Mouse (Mus musculus): ENCODE results near the gene Vps54. TPM values are rescaled to one million over a fixed set of nuclear protein-coding genes. Genes with fewer than 3 reads are reported as not detected.
"Not testable (repeated sequence)": the region's sequence is repeated elsewhere in the genome, so short reads cannot be mapped to it uniquely, and the experiment has no call there.

The Vps54 gene
- polyA plus RNA-seq (2016; fragmentation: Nextera tagmentation; extraction: Ambion mirVana) = 19.2 and 20.7 TPM in 2 replicates

DNA sequence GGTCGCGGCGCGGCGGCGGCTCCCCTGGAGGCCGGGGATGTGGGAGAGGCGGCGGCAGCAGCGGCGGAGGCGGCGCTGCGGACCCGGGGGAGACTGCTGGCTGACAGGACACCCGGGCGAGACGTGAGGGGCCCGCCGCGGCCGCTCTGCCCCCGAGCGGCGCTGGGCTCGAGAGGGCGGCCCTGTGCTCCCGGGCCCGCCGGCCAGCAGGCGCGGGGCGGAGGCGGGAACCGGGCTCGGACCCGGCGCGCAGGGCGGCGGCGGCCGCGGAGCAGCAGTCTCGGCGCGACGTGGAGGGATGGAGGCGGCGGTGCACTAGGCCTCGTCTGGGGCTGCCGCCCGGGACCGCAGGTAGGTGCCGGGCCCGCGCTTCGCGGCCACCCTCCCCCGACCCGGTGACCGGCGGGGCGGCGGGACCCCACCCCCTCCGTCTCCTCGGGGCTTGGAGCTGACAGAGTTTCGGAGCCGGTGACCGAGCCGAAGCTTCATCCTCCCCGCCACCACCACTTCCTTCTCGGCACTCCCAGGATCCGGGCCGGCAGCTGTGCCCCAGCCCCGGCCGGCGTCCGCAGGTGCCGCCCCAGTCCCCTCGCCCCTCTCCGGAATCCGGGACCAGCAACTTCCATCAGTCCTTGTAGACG, at the start of gene Vps54:
Vps54 (plus strand) TSS at position 261 of the 641 bp plus-strand sequence.
- no peaks in the 10 kb centered on the region for H3K36me3 ChIP-seq
- peak; percentile 80 for ATAC-seq (ENCODE audit: insufficient number of reproducible peaks, insufficient read depth, low FRiP score, low TSS enrichment)
- no peaks in the 10 kb centered on the region for H3K9me3 ChIP-seq
- no peaks in the 10 kb centered on the region for H3K27me3 ChIP-seq
- WGBS = under 1% methylated on average over 73 of the region's 84 CpGs
- peak within 1 kb of the TSS; percentile 81 for H3K4me3 ChIP-seq
- H3K9ac ChIP-seq = peak within 1 kb of the TSS; percentile 99
- H3K27ac ChIP-seq = peak within 1 kb of the TSS; percentile 97
- H3K4me1 ChIP-seq = peaks cover 4% of the 10 kb centered on the region; the same call in 1 of the 2 replicates
- H3K4me2 ChIP-seq (replicated peaks) = peak within 1 kb of the TSS; percentile 63

GRCm38 (mm10) chr11:21191821-21192220, 47.3 kb upstream of the Vps54 start:
- WGBS = 87% methylated on average over 8 of the region's 8 CpGs
- not testable (repeated sequence) for H3K4me3 ChIP-seq; H3K27ac ChIP-seq; H3K9me3 ChIP-seq; H3K9ac ChIP-seq; H3K27me3 ChIP-seq; H3K4me1 ChIP-seq; H3K36me3 ChIP-seq; H3K4me2 ChIP-seq (replicated peaks); ATAC-seq (ENCODE audit: insufficient number of reproducible peaks, insufficient read depth, low FRiP score, low TSS enrichment)

- 88% methylated on average over 3 of the region's 3 CpGs for WGBS
- H3K4me1 ChIP-seq = no peaks in the 10 kb centered on the region
Observed at GRCm38 (mm10) chr11:21194851-21195250, 44.2 kb upstream of the Vps54 start.

DNA sequence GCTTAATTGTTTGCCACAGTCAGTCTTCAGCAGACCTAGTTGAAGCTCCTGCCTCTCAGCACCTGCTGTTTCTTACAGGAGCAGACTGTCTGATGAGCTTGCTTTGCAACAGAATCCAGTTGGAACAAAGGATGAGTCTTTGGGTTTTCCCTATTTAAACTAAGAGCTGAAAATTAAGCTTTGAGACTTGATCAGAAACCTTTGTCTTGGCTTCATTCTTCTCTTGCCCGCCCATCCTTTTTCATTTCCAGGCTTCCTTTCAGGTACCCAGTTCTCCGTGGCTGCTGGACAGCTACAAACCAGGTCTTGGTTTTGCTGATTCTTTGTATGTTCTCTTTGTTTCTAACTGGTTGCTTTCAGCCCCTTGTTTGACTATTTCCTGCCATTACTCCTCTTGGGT, 30.0 kb upstream of the Vps54 start:
- Histone ChIP-seq H3K9me3 (0 out of 2 replicates have a peak, but pooled peaks cover 3% of the 10 kb centered on the region), H3K4me3 (no peak overlapping the region), H3K27ac (no peak overlapping the region), H3K4me1 (no peaks in the 10 kb centered on the region), H3K36me3 (no peaks in the 10 kb centered on the region), H3K27me3 (no peaks in the 10 kb centered on the region), H3K4me2 (replicated peaks) (no peak overlapping the region), H3K9ac (no peak overlapping the region)
- ATAC-seq (ENCODE audit: insufficient number of reproducible peaks, insufficient read depth, low FRiP score, low TSS enrichment) = no peak
- WGBS = 75% methylated on average over 2 of the region's 2 CpGs

More at GRCm38 (mm10) chr11:21194851-21195250, 44.2 kb upstream of the Vps54 start:
- Histone ChIP-seq H3K4me2 (replicated peaks) (no peak overlapping the region), H3K36me3 (no peaks in the 10 kb centered on the region), H3K27me3 (no peaks in the 10 kb centered on the region), H3K9ac (no peak overlapping the region), H3K4me3 (no peak overlapping the region), H3K9me3 (no peaks in the 10 kb centered on the region), H3K27ac (no peak overlapping the region)
- no peak for ATAC-seq (ENCODE audit: insufficient number of reproducible peaks, insufficient read depth, low FRiP score, low TSS enrichment)

- not testable (repeated sequence) for H3K27ac ChIP-seq; H3K27me3 ChIP-seq; H3K4me3 ChIP-seq; H3K9ac ChIP-seq; ATAC-seq (ENCODE audit: insufficient number of reproducible peaks, insufficient read depth, low FRiP score, low TSS enrichment); H3K9me3 ChIP-seq; H3K36me3 ChIP-seq; H3K4me1 ChIP-seq; H3K4me2 ChIP-seq (replicated peaks)
- WGBS = 91% methylated on average over 9 of the region's 9 CpGs
Observed at GRCm38 (mm10) chr11:21209701-21210100, 29.4 kb upstream of the Vps54 start.

DNA sequence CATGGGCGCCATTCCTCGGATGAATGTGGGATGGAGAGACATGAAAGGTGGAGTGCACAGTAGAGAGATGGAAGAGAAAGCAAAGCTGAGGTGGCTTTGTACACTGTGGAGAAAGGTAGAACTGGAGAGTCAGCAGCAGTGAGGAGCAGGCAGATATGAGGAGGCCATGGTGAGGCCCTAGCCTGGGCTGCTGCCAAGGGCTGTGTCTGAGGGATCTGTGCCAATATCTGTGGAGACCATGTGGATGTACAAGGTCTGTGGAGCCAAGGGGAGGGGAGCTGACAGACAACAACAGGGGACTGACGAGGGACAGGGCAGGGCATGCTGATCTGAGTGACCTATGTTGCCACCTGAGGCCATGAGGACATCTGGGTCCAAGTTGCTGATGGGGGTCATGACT, 21.7 kb upstream of the Vps54 start:
- no peak overlapping the region for H3K27ac ChIP-seq
- WGBS = 82% methylated on average over 3 of the region's 3 CpGs
- no peaks in the 10 kb centered on the region for H3K9me3 ChIP-seq
- no peaks in the 10 kb centered on the region for H3K27me3 ChIP-seq
- no peak overlapping the region for H3K4me3 ChIP-seq
- no peak overlapping the region for H3K9ac ChIP-seq
- no peak for ATAC-seq (ENCODE audit: insufficient number of reproducible peaks, insufficient read depth, low FRiP score, low TSS enrichment)
- no peaks in the 10 kb centered on the region for H3K36me3 ChIP-seq
- H3K4me1 ChIP-seq = no peaks in the 10 kb centered on the region
- no peak overlapping the region for H3K4me2 ChIP-seq (replicated peaks)

DNA sequence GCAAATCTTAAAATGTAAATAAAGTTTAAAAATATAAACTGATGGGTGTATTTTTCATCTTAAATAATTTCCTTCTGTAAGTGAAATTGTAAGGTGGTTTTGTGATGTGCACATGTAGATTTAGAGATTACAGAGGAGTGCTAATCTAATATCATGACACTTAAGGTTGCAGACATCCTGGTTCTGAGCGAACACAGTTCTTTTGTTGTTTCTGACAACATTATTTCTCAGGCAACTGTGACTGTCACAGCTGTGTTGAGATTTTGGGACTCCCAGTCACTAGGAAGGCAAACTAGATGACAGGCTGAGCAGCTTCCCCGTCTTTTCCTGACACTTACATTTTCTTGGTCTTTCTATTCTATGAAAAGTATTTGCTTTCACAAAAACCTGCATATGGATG, 19.8 kb upstream of the Vps54 start:
- Histone ChIP-seq H3K36me3 (no peaks in the 10 kb centered on the region), H3K4me1 (no peaks in the 10 kb centered on the region), H3K9me3 (no peaks in the 10 kb centered on the region), H3K27ac (no peak overlapping the region), H3K9ac (no peak overlapping the region), H3K4me2 (replicated peaks) (no peak overlapping the region), H3K4me3 (no peak overlapping the region), H3K27me3 (no peaks in the 10 kb centered on the region)
- 72% methylated on average over 2 of the region's 2 CpGs for WGBS
- no peak for ATAC-seq (ENCODE audit: insufficient number of reproducible peaks, insufficient read depth, low FRiP score, low TSS enrichment)

DNA sequence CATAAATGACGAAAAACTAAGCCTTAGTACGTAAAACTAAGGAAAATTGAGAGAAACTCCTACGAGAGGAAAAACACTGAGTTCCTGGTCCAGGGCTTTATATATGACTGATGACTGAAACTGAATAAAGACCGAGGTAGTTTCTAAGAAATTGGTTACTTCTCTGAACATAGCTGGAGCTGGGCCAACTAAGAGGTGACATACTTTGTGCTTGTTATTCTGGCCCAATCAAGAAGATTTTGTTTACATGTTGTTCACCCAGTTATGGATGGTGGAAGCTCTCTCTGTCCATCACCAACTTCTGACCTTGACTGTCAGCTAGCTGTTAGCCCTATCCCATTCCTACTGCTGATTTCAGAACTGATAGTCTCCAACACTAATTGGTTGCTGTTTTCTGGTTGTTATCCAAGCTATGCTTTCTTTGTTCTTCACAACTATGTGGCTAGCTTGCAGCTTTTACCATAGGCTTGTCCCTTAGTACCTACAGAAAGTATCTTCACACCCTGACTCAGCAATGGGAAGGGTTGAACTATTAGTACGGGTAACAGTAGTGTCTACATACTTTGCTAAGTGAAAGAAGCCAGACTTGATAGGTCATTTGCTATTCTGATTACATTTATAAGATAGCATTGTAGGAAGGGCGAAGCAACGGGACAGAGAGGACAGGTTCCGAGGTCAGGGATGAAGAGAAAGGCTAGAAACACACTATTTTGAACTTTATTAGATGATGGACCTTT, 19.1 kb upstream of the Vps54 start:
- H3K4me2 ChIP-seq (replicated peaks) = no peak overlapping the region
- H3K9me3 ChIP-seq = no peaks in the 10 kb centered on the region
- 86% methylated on average over 8 of the region's 8 CpGs for WGBS
- no peaks in the 10 kb centered on the region for H3K4me1 ChIP-seq
- no peaks in the 10 kb centered on the region for H3K36me3 ChIP-seq
- H3K27ac ChIP-seq = no peak overlapping the region
- H3K27me3 ChIP-seq = no peaks in the 10 kb centered on the region
- H3K4me3 ChIP-seq = no peak overlapping the region
- H3K9ac ChIP-seq = no peak overlapping the region
- no peak for ATAC-seq (ENCODE audit: insufficient number of reproducible peaks, insufficient read depth, low FRiP score, low TSS enrichment)

- Histone ChIP-seq H3K9ac (no peak overlapping the region), H3K36me3 (no peaks in the 10 kb centered on the region), H3K4me2 (replicated peaks) (no peak overlapping the region), H3K4me3 (no peak overlapping the region), H3K9me3 (no peaks in the 10 kb centered on the region), H3K4me1 (no peaks in the 10 kb centered on the region), H3K27ac (no peak overlapping the region), H3K27me3 (no peaks in the 10 kb centered on the region)
- no peak for ATAC-seq (ENCODE audit: insufficient number of reproducible peaks, insufficient read depth, low FRiP score, low TSS enrichment)
- WGBS = 75% methylated on average over 2 of the region's 2 CpGs
Observed at GRCm38 (mm10) chr11:21220754-21221153, 18.3 kb upstream of the Vps54 start.

- ATAC-seq (ENCODE audit: insufficient number of reproducible peaks, insufficient read depth, low FRiP score, low TSS enrichment) = no peak
- Histone ChIP-seq H3K4me2 (replicated peaks) (no peak overlapping the region), H3K27ac (no peak overlapping the region)
Observed at GRCm38 (mm10) chr11:21221396-21221795, 17.7 kb upstream of the Vps54 start.

GRCm38 (mm10) chr11:21222606-21223207, 16.4 kb upstream of the Vps54 start:
- Histone ChIP-seq H3K9me3 (no peaks in the 10 kb centered on the region), H3K27ac (no peak overlapping the region), H3K4me2 (replicated peaks) (no peak overlapping the region), H3K27me3 (no peaks in the 10 kb centered on the region), H3K4me3 (no peak overlapping the region), H3K36me3 (no peaks in the 10 kb centered on the region), H3K4me1 (no peaks in the 10 kb centered on the region), H3K9ac (no peak overlapping the region)
- 86% methylated on average over 4 of the region's 4 CpGs for WGBS
- no peak for ATAC-seq (ENCODE audit: insufficient number of reproducible peaks, insufficient read depth, low FRiP score, low TSS enrichment)

More at GRCm38 (mm10) chr11:21221396-21221795, 17.7 kb upstream of the Vps54 start:
- H3K27me3 ChIP-seq = no peaks in the 10 kb centered on the region
- 88% methylated on average over 2 of the region's 2 CpGs for WGBS
- H3K4me1 ChIP-seq = no peaks in the 10 kb centered on the region
- no peaks in the 10 kb centered on the region for H3K9me3 ChIP-seq
- H3K9ac ChIP-seq = no peak overlapping the region
- H3K36me3 ChIP-seq = no peaks in the 10 kb centered on the region
- H3K4me3 ChIP-seq = no peak overlapping the region

- no peaks in the 10 kb centered on the region for H3K27me3 ChIP-seq
- H3K4me3 ChIP-seq = no peak overlapping the region
- no peak overlapping the region for H3K4me2 ChIP-seq (replicated peaks)
- H3K9ac ChIP-seq = no peak overlapping the region
- ATAC-seq (ENCODE audit: insufficient number of reproducible peaks, insufficient read depth, low FRiP score, low TSS enrichment) = no peak
- no peaks in the 10 kb centered on the region for H3K36me3 ChIP-seq
- 84% methylated on average over 3 of the region's 3 CpGs for WGBS
- no peaks in the 10 kb centered on the region for H3K9me3 ChIP-seq
- H3K4me1 ChIP-seq = no peaks in the 10 kb centered on the region
- H3K27ac ChIP-seq = no peak overlapping the region
Observed at GRCm38 (mm10) chr11:21223539-21223938, 15.5 kb upstream of the Vps54 start.

All from embryonic facial prominence, embryonic 12.5 days (tissue).